ENCODE assay signal across 12 mouse cellular contexts in genomic region chr8:122511552-122511951, GRCm38 (mm10). TPM values are rescaled to one million over a fixed set of nuclear protein-coding genes. Genes with fewer than 3 reads are reported as not detected.
DNase-seq lines count a peak whose midpoint lies in the region; ATAC-seq lines count a peak whose summit lies in the region.
"Had no signal": no experiment of that assay in that cellular context is flagged by ENCODE, and none has a peak within 500 bp of the region (broad histone marks: within the 10 kb centered on the region; RNA-seq: fewer than 3 reads in every experiment).

No protein-coding gene starts in this region.

- no peak overlapping the region for H3K4me3 ChIP-seq in kidney, embryonic 15.5 days (replicated peaks)
- no peak overlapping the region for H3K4me3 ChIP-seq in embryonic facial prominence, embryonic 10.5 days
- no peak overlapping the region for H3K4me3 ChIP-seq in heart, embryonic 13.5 days
- no peak overlapping the region for H3K4me3 ChIP-seq in limb, embryonic 15.5 days
- H3K4me3 ChIP-seq in midbrain, embryonic 15.5 days = no peak overlapping the region
- H3K4me3 ChIP-seq in midbrain, embryonic 11.5 days (ENCODE audit: low read depth, low read length) = no peak overlapping the region
- H3K4me3 ChIP-seq: liver, embryonic 13.5 days had no signal

- H3K9ac ChIP-seq in kidney, embryonic 15.5 days = peak overlapping the region; percentile 21; the same call in 1 of the 2 replicates
- peak overlapping the region; percentile 65 for H3K9ac ChIP-seq in heart, embryonic 13.5 days
- no peak overlapping the region for H3K9ac ChIP-seq in limb, embryonic 15.5 days
- no peak overlapping the region for H3K9ac ChIP-seq in midbrain, embryonic 15.5 days
- no peak overlapping the region for H3K9ac ChIP-seq in midbrain, embryonic 11.5 days (ENCODE audit: low read length)
- H3K9ac ChIP-seq: liver, embryonic 13.5 days had no signal

- peaks cover 7% of the 10 kb centered on the region; the same call in 1 of the 2 replicates for H3K36me3 ChIP-seq in kidney, embryonic 15.5 days
- peaks cover 11% of the 10 kb centered on the region; the same call in 1 of the 2 replicates for H3K36me3 ChIP-seq in embryonic facial prominence, embryonic 10.5 days (replicated peaks)
- peaks cover 26% of the 10 kb centered on the region for H3K36me3 ChIP-seq in heart, embryonic 13.5 days
- H3K36me3 ChIP-seq in limb, embryonic 15.5 days = peaks cover 11% of the 10 kb centered on the region
- no peaks in the 10 kb centered on the region for H3K36me3 ChIP-seq in midbrain, embryonic 15.5 days (replicated peaks)
- no peaks in the 10 kb centered on the region for H3K36me3 ChIP-seq in midbrain, embryonic 11.5 days (ENCODE audit: control insufficient read depth, insufficient read depth, low read length)

- H3K4me1 ChIP-seq in kidney, embryonic 15.5 days = peaks cover 45% of the 10 kb centered on the region
- peaks cover 27% of the 10 kb centered on the region for H3K4me1 ChIP-seq in embryonic facial prominence, embryonic 10.5 days
- H3K4me1 ChIP-seq in heart, embryonic 13.5 days = peaks cover 48% of the 10 kb centered on the region
- H3K4me1 ChIP-seq in limb, embryonic 15.5 days = peaks cover 38% of the 10 kb centered on the region
- H3K4me1 ChIP-seq in midbrain, embryonic 15.5 days = no peaks in the 10 kb centered on the region
- H3K4me1 ChIP-seq in midbrain, embryonic 11.5 days (ENCODE audit: control insufficient read depth, insufficient read depth, low read length) = no peaks in the 10 kb centered on the region

- H3K27me3 ChIP-seq in kidney, embryonic 15.5 days = no peaks in the 10 kb centered on the region
- H3K27me3 ChIP-seq in embryonic facial prominence, embryonic 10.5 days (replicated peaks; ENCODE audit: low read depth, poor library complexity, severe bottlenecking) = no peaks in the 10 kb centered on the region
- no peaks in the 10 kb centered on the region for H3K27me3 ChIP-seq in heart, embryonic 13.5 days (replicated peaks)
- no peaks in the 10 kb centered on the region for H3K27me3 ChIP-seq in limb, embryonic 15.5 days
- no peaks in the 10 kb centered on the region for H3K27me3 ChIP-seq in midbrain, embryonic 15.5 days (replicated peaks)
- H3K27me3 ChIP-seq in midbrain, embryonic 11.5 days (ENCODE audit: control insufficient read depth, insufficient read depth, low read length) = no peaks in the 10 kb centered on the region
- H3K27me3 ChIP-seq: liver, embryonic 13.5 days had no signal

- peak; percentile 34 for ATAC-seq in kidney, embryonic 15.5 days (replicated peaks; ENCODE audit: low FRiP score)
- ATAC-seq in heart, embryonic 13.5 days (ENCODE audit: extremely low read depth, insufficient number of reproducible peaks, low FRiP score, low TSS enrichment) = 0 out of 2 replicates have a peak, but pooled peaks have one; percentile 14
- ATAC-seq in limb, embryonic 15.5 days (ENCODE audit: insufficient number of reproducible peaks, low FRiP score, low TSS enrichment, low read depth) = peak; percentile 82
- ATAC-seq in midbrain, embryonic 15.5 days (replicated peaks) = no peak
- ATAC-seq in midbrain, embryonic 11.5 days (ENCODE audit: low FRiP score) = no peak

- peak overlapping the region; percentile 83 for H3K27ac ChIP-seq in kidney, embryonic 15.5 days
- H3K27ac ChIP-seq in embryonic facial prominence, embryonic 10.5 days (replicated peaks) = peak overlapping the region; percentile 15; the same call in 1 of the 2 replicates
- H3K27ac ChIP-seq in heart, embryonic 13.5 days (replicated peaks) = peak overlapping the region; percentile 78
- H3K27ac ChIP-seq in limb, embryonic 15.5 days = peak overlapping the region; percentile 87
- no peak overlapping the region for H3K27ac ChIP-seq in midbrain, embryonic 15.5 days
- no peak overlapping the region for H3K27ac ChIP-seq in midbrain, embryonic 11.5 days (ENCODE audit: low read depth, low read length)
- H3K27ac ChIP-seq: hindbrain, postnatal 0 days had no signal

- no peak for DNase-seq in kidney, adult 9 months
- DNase-seq in embryonic facial prominence, embryonic 10.5 days (ENCODE audit: low spot score) = no peak
- DNase-seq in thymus, postnatal 14 days = no peak
- no peak for DNase-seq in midbrain, embryonic 11.5 days (ENCODE audit: low spot score, missing footprints)
- DNase-seq: cerebellum, adult 18-20 months; liver, embryonic 13.5 days; right cerebral cortex, postnatal 25 days had no signal

- no peaks in the 10 kb centered on the region for H3K9me3 ChIP-seq in kidney, embryonic 15.5 days (replicated peaks)
- no peaks in the 10 kb centered on the region for H3K9me3 ChIP-seq in embryonic facial prominence, embryonic 10.5 days
- H3K9me3 ChIP-seq in heart, embryonic 13.5 days = no peaks in the 10 kb centered on the region
- no peaks in the 10 kb centered on the region for H3K9me3 ChIP-seq in limb, embryonic 15.5 days
- H3K9me3 ChIP-seq in midbrain, embryonic 15.5 days = no peaks in the 10 kb centered on the region
- H3K9me3 ChIP-seq in midbrain, embryonic 11.5 days (ENCODE audit: control insufficient read depth, low read length) = no peaks in the 10 kb centered on the region
- H3K9me3 ChIP-seq: liver, embryonic 13.5 days had no signal

- H3K4me2 ChIP-seq in kidney, embryonic 15.5 days = no peak overlapping the region
- peak overlapping the region; percentile 9; the same call in 1 of the 2 replicates for H3K4me2 ChIP-seq in heart, embryonic 13.5 days
- H3K4me2 ChIP-seq in limb, embryonic 15.5 days = no peak overlapping the region
- H3K4me2 ChIP-seq in midbrain, embryonic 15.5 days = no peak overlapping the region
- no peak overlapping the region for H3K4me2 ChIP-seq in midbrain, embryonic 11.5 days
- H3K4me2 ChIP-seq: liver, embryonic 13.5 days had no signal

- WGBS in kidney, embryonic 15.5 days = 27% methylated on average over 16 of the region's 16 CpGs
- 78% methylated on average over 16 of the region's 16 CpGs for WGBS in embryonic facial prominence, embryonic 10.5 days
- WGBS in heart, embryonic 13.5 days = 53% methylated on average over 16 of the region's 16 CpGs
- 38% methylated on average over 16 of the region's 16 CpGs for WGBS in limb, embryonic 15.5 days
- WGBS in midbrain, embryonic 15.5 days = 81% methylated on average over 16 of the region's 16 CpGs
- 85% methylated on average over 16 of the region's 16 CpGs for WGBS in midbrain, embryonic 11.5 days

RNA-seq across cellular contexts. Expression of gene Ctu2, which starts 35.6 kb away (rescaled TPM):
- 48.6 and 55.7 TPM in 2 replicates for polyA plus RNA-seq in kidney, embryonic 15.5 days (2015; fragmentation: Nextera tagmentation; extraction: Ambion mirVana)
- 69.9 and 72.9 TPM in 2 replicates for polyA plus RNA-seq in embryonic facial prominence, embryonic 10.5 days (2016; fragmentation: Nextera tagmentation; extraction: Ambion mirVana)
- 23.9 and 29.6 TPM in 2 replicates for polyA plus RNA-seq in heart, embryonic 13.5 days (2015; fragmentation: Nextera tagmentation; extraction: Ambion mirVana)
- 40.8 and 47.6 TPM in 2 replicates for polyA plus RNA-seq in limb, embryonic 15.5 days (2015; fragmentation: Nextera tagmentation; extraction: Ambion mirVana)
- 80.0 and 80.4 TPM in 2 replicates for polyA plus RNA-seq in midbrain, embryonic 15.5 days (2015; fragmentation: Nextera tagmentation; extraction: Ambion mirVana)
- polyA plus RNA-seq in midbrain, embryonic 11.5 days (2014; fragmentation: Nextera tagmentation; extraction: Ambion mirVana) = 74.8 and 78.7 TPM in 2 replicates

RNA-seq across cellular contexts. Expression of gene Rnf166, which starts 35.7 kb away (rescaled TPM):
- 37.7 and 39.8 TPM in 2 replicates for polyA plus RNA-seq in kidney, embryonic 15.5 days (2015; fragmentation: Nextera tagmentation; extraction: Ambion mirVana)
- polyA plus RNA-seq in embryonic facial prominence, embryonic 10.5 days (2016; fragmentation: Nextera tagmentation; extraction: Ambion mirVana) = 32.1 and 33.6 TPM in 2 replicates
- polyA plus RNA-seq in heart, embryonic 13.5 days (2015; fragmentation: Nextera tagmentation; extraction: Ambion mirVana) = 33.2 and 42.0 TPM in 2 replicates
- polyA plus RNA-seq in limb, embryonic 15.5 days (2015; fragmentation: Nextera tagmentation; extraction: Ambion mirVana) = 49.4 and 51.0 TPM in 2 replicates
- 34.3 and 41.5 TPM in 2 replicates for polyA plus RNA-seq in midbrain, embryonic 15.5 days (2015; fragmentation: Nextera tagmentation; extraction: Ambion mirVana)
- 23.2 and 29.7 TPM in 2 replicates for polyA plus RNA-seq in midbrain, embryonic 11.5 days (2014; fragmentation: Nextera tagmentation; extraction: Ambion mirVana)

RNA-seq across cellular contexts. Expression of gene Piezo1, which starts 39.6 kb away (rescaled TPM):
- 13.2 and 17.8 TPM in 2 replicates for polyA plus RNA-seq in kidney, embryonic 15.5 days (2015; fragmentation: Nextera tagmentation; extraction: Ambion mirVana)
- polyA plus RNA-seq in embryonic facial prominence, embryonic 10.5 days (2016; fragmentation: Nextera tagmentation; extraction: Ambion mirVana) = 8.5 and 9.0 TPM in 2 replicates
- polyA plus RNA-seq in heart, embryonic 13.5 days (2015; fragmentation: Nextera tagmentation; extraction: Ambion mirVana) = 12.9 and 15.4 TPM in 2 replicates
- polyA plus RNA-seq in limb, embryonic 15.5 days (2015; fragmentation: Nextera tagmentation; extraction: Ambion mirVana) = 17.5 and 23.3 TPM in 2 replicates
- 2.7 and 3.3 TPM in 2 replicates for polyA plus RNA-seq in midbrain, embryonic 15.5 days (2015; fragmentation: Nextera tagmentation; extraction: Ambion mirVana)
- polyA plus RNA-seq in midbrain, embryonic 11.5 days (2014; fragmentation: Nextera tagmentation; extraction: Ambion mirVana) = 2.8 and 4.3 TPM in 2 replicates

RNA-seq across cellular contexts. Expression of gene Snai3, which starts 51.0 kb away (rescaled TPM):
- polyA plus RNA-seq in kidney, embryonic 15.5 days (2015; fragmentation: Nextera tagmentation; extraction: Ambion mirVana) = 0.34 and 0.78 TPM in 2 replicates
- 0.57 and 0.67 TPM in 2 replicates for polyA plus RNA-seq in embryonic facial prominence, embryonic 10.5 days (2016; fragmentation: Nextera tagmentation; extraction: Ambion mirVana)
- polyA plus RNA-seq in heart, embryonic 13.5 days (2015; fragmentation: Nextera tagmentation; extraction: Ambion mirVana) = 2.4 and 3.1 TPM in 2 replicates
- 0.84 and 3.3 TPM in 2 replicates for polyA plus RNA-seq in limb, embryonic 15.5 days (2015; fragmentation: Nextera tagmentation; extraction: Ambion mirVana)
- not detected in 2 replicates for polyA plus RNA-seq in midbrain, embryonic 15.5 days (2015; fragmentation: Nextera tagmentation; extraction: Ambion mirVana)
- polyA plus RNA-seq in midbrain, embryonic 11.5 days (2014; fragmentation: Nextera tagmentation; extraction: Ambion mirVana) = not detected in 2 replicates
- polyA plus RNA-seq: hindbrain, postnatal 0 days had no signal

RNA-seq across cellular contexts. Expression of gene Cdt1, which starts 56.3 kb away (rescaled TPM):
- polyA plus RNA-seq in kidney, embryonic 15.5 days (2015; fragmentation: Nextera tagmentation; extraction: Ambion mirVana) = 40.8 and 50.4 TPM in 2 replicates
- polyA plus RNA-seq in embryonic facial prominence, embryonic 10.5 days (2016; fragmentation: Nextera tagmentation; extraction: Ambion mirVana) = 70.0 and 76.4 TPM in 2 replicates
- 31.0 and 34.6 TPM in 2 replicates for polyA plus RNA-seq in heart, embryonic 13.5 days (2015; fragmentation: Nextera tagmentation; extraction: Ambion mirVana)
- 31.8 and 36.1 TPM in 2 replicates for polyA plus RNA-seq in limb, embryonic 15.5 days (2015; fragmentation: Nextera tagmentation; extraction: Ambion mirVana)
- polyA plus RNA-seq in midbrain, embryonic 15.5 days (2015; fragmentation: Nextera tagmentation; extraction: Ambion mirVana) = 7.0 and 8.2 TPM in 2 replicates
- polyA plus RNA-seq in midbrain, embryonic 11.5 days (2014; fragmentation: Nextera tagmentation; extraction: Ambion mirVana) = 25.7 and 35.8 TPM in 2 replicates

Comparison
In these comparisons a context has a peak if more than half of its experiments do, and no peak if none do; other contexts are left out.
1. ATAC-seq: peak in kidney, embryonic 15.5 days (single experiment), heart, embryonic 13.5 days (single experiment) and limb, embryonic 15.5 days (single experiment); none in midbrain, embryonic 15.5 days (single experiment) and midbrain, embryonic 11.5 days (single experiment).
2. H3K27ac ChIP-seq: peak in kidney, embryonic 15.5 days (single experiment), embryonic facial prominence, embryonic 10.5 days (single experiment), heart, embryonic 13.5 days (single experiment) and limb, embryonic 15.5 days (single experiment); none in midbrain, embryonic 15.5 days (single experiment) and midbrain, embryonic 11.5 days (single experiment).
3. H3K9ac ChIP-seq: peak in kidney, embryonic 15.5 days (single experiment) and heart, embryonic 13.5 days (single experiment); none in limb, embryonic 15.5 days (single experiment), midbrain, embryonic 15.5 days (single experiment) and midbrain, embryonic 11.5 days (single experiment).